Mouse (Mus musculus): ENCODE results near the gene Washc4. TPM values are rescaled to one million over a fixed set of nuclear protein-coding genes. Genes with fewer than 3 reads are reported as not detected.
A peak's percentile ranks its signal among the peaks of the same experiment; 100 is the strongest.

The Washc4 gene
- total and polyA plus RNA-seq, 3 experiments = 2.3 to 61.5 (median 46.0) TPM

DNA sequence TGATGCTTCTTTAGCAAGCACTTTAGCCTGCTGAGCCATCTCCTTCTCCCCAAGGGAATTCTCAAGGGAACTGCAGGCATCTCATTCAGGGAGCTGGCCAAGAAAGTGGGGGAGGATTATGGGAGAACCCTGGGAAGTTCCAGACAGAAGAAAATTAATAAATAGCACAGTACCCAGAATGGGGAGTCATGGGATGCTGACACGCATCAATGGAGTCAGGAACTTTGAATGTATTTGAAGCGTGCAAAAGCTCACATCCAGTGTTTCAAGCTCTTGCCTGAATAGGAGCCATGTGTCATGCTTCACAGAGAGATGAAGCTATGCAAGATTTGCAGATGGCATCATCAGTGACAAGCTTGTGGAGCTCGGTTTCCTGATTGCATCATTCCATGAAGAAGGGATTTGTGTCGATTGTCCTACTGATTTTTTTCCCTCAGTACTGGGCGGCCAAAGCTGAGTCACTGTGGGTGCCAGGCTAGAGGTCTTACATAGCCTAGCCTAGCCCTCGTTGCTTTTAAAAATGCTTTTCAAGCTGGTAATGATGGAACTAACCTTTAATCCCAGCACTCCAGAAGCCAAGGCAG is 13.1 kb upstream of the Washc4 start:
- peaks cover 35% of the 10 kb centered on the region for H3K27me3 ChIP-seq (ENCODE audit: insufficient read depth, low read length)
- no peak for TF ChIP-seq TAL1 (conservative IDR thresholded peaks at IDR 0.05; ENCODE audit: low read depth, low read length)
- TF ChIP-seq POLR2AphosphoS5 (IDR thresholded peaks at IDR 0.05; ENCODE audit: insufficient replicate concordance, low read depth, low read length) = no peak
- no peak for TF ChIP-seq GATA1 (IDR thresholded peaks at IDR 0.05; ENCODE audit: borderline replicate concordance, low read length)
- TF ChIP-seq GATA2 (IDR thresholded peaks at IDR 0.05; ENCODE audit: borderline replicate concordance, low read depth, low read length) = no peak
- TF ChIP-seq CTCF (IDR thresholded peaks at IDR 0.05; ENCODE audit: low read depth, low read length) = no peak
- no peak for DNase-seq (ENCODE audit: low spot score)

GRCm38 (mm10) chr10:83533258-83533909 is 10.2 kb upstream of the Washc4 start:
- H3K27me3 ChIP-seq (ENCODE audit: insufficient read depth, low read length) = peaks cover 37% of the 10 kb centered on the region
- H3K4me3 ChIP-seq (ENCODE audit: low read depth, low read length) = peak overlapping the region; percentile 25; the same call in 1 of the 2 replicates
- peaks cover 7% of the 10 kb centered on the region for H3K4me1 ChIP-seq (ENCODE audit: insufficient read depth, low read depth, low read length)
- TF ChIP-seq GATA1 (IDR thresholded peaks at IDR 0.05; ENCODE audit: borderline replicate concordance, low read length) = no peak
- ATAC-seq (ENCODE audit: extremely low read depth, insufficient number of reproducible peaks, low FRiP score, poor library complexity, severe bottlenecking) (no peak), DNase-seq (ENCODE audit: low spot score) (no peak)
- H3K9me3 ChIP-seq (replicated peaks) = no peaks in the 10 kb centered on the region
- no peaks in the 10 kb centered on the region for H3K36me3 ChIP-seq (replicated peaks)

More for the DNA sequence above, 13.1 kb upstream of the Washc4 start:
- Histone ChIP-seq H3K9me3 (replicated peaks) (no peaks in the 10 kb centered on the region), H3K36me3 (replicated peaks) (no peaks in the 10 kb centered on the region), H3K4me1 (ENCODE audit: insufficient read depth, low read depth, low read length) (peaks cover 7% of the 10 kb centered on the region), H3K4me3 (ENCODE audit: low read depth, low read length) (no peak overlapping the region)
- no peak for ATAC-seq (ENCODE audit: extremely low read depth, insufficient number of reproducible peaks, low FRiP score, poor library complexity, severe bottlenecking)

GRCm38 (mm10) chr10:83533910-83534283 is 9.7 kb upstream of the Washc4 start, which contains the start of gene Aldh1l2:
TSS of gene Aldh1l2 (minus strand) at chr10:83534140.
- TF ChIP-seq CTCF (IDR thresholded peaks at IDR 0.05; ENCODE audit: low read depth, low read length) (no peak), POLR2AphosphoS5 (IDR thresholded peaks at IDR 0.05; ENCODE audit: insufficient replicate concordance, low read depth, low read length) (no peak), GATA1 (IDR thresholded peaks at IDR 0.05; ENCODE audit: borderline replicate concordance, low read length) (no peak), TAL1 (conservative IDR thresholded peaks at IDR 0.05; ENCODE audit: low read depth, low read length) (no peak), GATA2 (IDR thresholded peaks at IDR 0.05; ENCODE audit: borderline replicate concordance, low read depth, low read length) (no peak)
- Histone ChIP-seq H3K4me3 (ENCODE audit: low read depth, low read length) (peak within 1 kb of the TSS; percentile 25; the same call in 1 of the 2 replicates), H3K36me3 (replicated peaks) (no peaks in the 10 kb centered on the region), H3K4me1 (ENCODE audit: insufficient read depth, low read depth, low read length) (peaks cover 7% of the 10 kb centered on the region), H3K9me3 (replicated peaks) (no peaks in the 10 kb centered on the region), H3K27me3 (ENCODE audit: insufficient read depth, low read length) (peaks cover 39% of the 10 kb centered on the region)
- DNase-seq (ENCODE audit: low spot score) (no peak), ATAC-seq (ENCODE audit: extremely low read depth, insufficient number of reproducible peaks, low FRiP score, poor library complexity, severe bottlenecking) (0 out of 2 replicates have a peak, but pooled peaks have one; percentile 15)

- Histone ChIP-seq H3K36me3 (replicated peaks) (no peaks in the 10 kb centered on the region), H3K4me3 (ENCODE audit: low read depth, low read length) (no peak overlapping the region), H3K9me3 (replicated peaks) (no peaks in the 10 kb centered on the region), H3K27me3 (ENCODE audit: insufficient read depth, low read length) (peaks cover 36% of the 10 kb centered on the region), H3K4me1 (ENCODE audit: insufficient read depth, low read depth, low read length) (peaks cover 9% of the 10 kb centered on the region)
- TF ChIP-seq GATA2 (IDR thresholded peaks at IDR 0.05; ENCODE audit: borderline replicate concordance, low read depth, low read length) = no peak
- ATAC-seq (ENCODE audit: extremely low read depth, insufficient number of reproducible peaks, low FRiP score, poor library complexity, severe bottlenecking) = no peak
- DNase-seq (ENCODE audit: low spot score) = no peak
Measured at GRCm38 (mm10) chr10:83536436-83536835, 7.1 kb upstream of the Washc4 start.

DNA sequence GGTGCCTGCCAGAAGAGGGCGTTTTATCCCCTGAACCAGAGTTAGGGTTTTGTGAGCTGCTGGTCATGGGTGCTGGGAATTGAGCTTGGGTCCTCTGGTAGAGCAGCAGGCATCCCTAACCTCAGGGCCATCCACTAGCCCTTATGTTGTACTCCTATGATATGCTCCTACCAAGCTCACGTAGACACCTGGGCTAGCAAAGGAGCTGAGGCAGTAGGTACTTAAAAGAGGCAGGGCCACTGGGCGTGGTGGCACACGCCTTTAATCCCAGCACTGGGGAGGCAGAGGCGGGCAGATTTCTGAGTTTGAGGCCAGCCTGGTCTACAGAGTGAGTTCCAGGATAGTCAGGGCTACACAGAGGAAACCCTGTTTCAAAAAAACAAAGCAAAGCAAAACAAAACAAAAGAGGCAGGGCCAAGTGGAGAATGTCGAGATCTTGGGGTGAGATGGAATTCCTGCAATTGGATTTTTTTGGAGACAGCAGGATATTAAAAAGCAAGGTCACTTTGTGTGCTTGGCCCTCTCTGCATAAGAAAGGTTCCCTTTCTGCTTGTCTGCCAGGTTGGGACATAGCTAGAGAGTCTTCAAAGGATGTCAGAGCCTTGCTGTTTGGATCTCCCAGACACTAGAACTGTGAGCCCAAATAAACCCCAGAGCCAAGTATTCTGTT is 4.1 kb upstream of the Washc4 start:
- DNase-seq (ENCODE audit: low spot score) = no peak
- Histone ChIP-seq H3K4me3 (ENCODE audit: low read depth, low read length) (no peak overlapping the region), H3K36me3 (replicated peaks) (no peaks in the 10 kb centered on the region), H3K27me3 (ENCODE audit: insufficient read depth, low read length) (peaks cover 20% of the 10 kb centered on the region), H3K4me1 (ENCODE audit: insufficient read depth, low read depth, low read length) (peaks cover 6% of the 10 kb centered on the region; the same call in 1 of the 2 replicates), H3K9me3 (replicated peaks) (no peaks in the 10 kb centered on the region)
- no peak for TF ChIP-seq GATA1 (IDR thresholded peaks at IDR 0.05; ENCODE audit: borderline replicate concordance, low read length)
- no peak for TF ChIP-seq POLR2AphosphoS5 (IDR thresholded peaks at IDR 0.05; ENCODE audit: insufficient replicate concordance, low read depth, low read length)
- no peak for ATAC-seq (ENCODE audit: extremely low read depth, insufficient number of reproducible peaks, low FRiP score, poor library complexity, severe bottlenecking)

DNA sequence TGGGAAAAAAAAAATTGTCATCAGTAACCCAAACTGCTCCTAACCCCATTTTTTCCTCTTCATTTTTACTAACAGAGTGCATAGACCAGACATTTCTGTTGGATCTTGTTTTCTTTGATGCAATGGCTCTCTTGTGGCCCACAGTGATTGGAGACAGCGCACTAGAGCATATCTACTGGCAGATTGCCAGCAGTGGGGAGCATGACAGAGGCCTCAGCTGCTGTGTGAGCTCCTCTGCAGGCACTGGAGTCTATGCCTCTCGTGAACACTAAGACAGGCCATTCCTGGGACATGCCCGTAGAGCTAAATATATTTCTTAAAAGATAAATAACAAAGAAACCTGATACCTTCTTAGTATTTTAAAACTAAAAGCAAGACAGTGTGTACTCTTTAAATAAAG is 3.5 kb upstream of the Washc4 start:
- Histone ChIP-seq H3K9me3 (replicated peaks) (no peaks in the 10 kb centered on the region), H3K4me1 (ENCODE audit: insufficient read depth, low read depth, low read length) (peaks cover 10% of the 10 kb centered on the region; the same call in 1 of the 2 replicates), H3K27me3 (ENCODE audit: insufficient read depth, low read length) (peaks cover 17% of the 10 kb centered on the region), H3K36me3 (replicated peaks) (no peaks in the 10 kb centered on the region), H3K4me3 (ENCODE audit: low read depth, low read length) (no peak overlapping the region)
- ATAC-seq (ENCODE audit: extremely low read depth, insufficient number of reproducible peaks, low FRiP score, poor library complexity, severe bottlenecking) (no peak), DNase-seq (ENCODE audit: low spot score) (no peak)
- no peak for TF ChIP-seq TAL1 (conservative IDR thresholded peaks at IDR 0.05; ENCODE audit: low read depth, low read length)
- no peak for TF ChIP-seq CTCF (IDR thresholded peaks at IDR 0.05; ENCODE audit: low read depth, low read length)
- no peak for TF ChIP-seq GATA2 (IDR thresholded peaks at IDR 0.05; ENCODE audit: borderline replicate concordance, low read depth, low read length)
- no peak for TF ChIP-seq POLR2AphosphoS5 (IDR thresholded peaks at IDR 0.05; ENCODE audit: insufficient replicate concordance, low read depth, low read length)
- TF ChIP-seq GATA1 (IDR thresholded peaks at IDR 0.05; ENCODE audit: borderline replicate concordance, low read length) = no peak
